Mouse (Mus musculus) heart, postnatal 36 days (tissue): ENCODE measurements around the gene Ogfr. TPM values are rescaled to one million over a fixed set of nuclear protein-coding genes. Genes with fewer than 3 reads are reported as not detected.

ENCODE experiments used
- DNase-seq, 2 experiments: peaks; one replicate each; pipeline ENCODE4 v3.0.0; 2021 to 2022
- intact Hi-C: fragments of 180-260 bp; cut with DNase I; formaldehyde crosslinking; loops from one replicate; pipeline ENCODE4 v1.15.1; 2025
- total RNA-seq, 2 experiments: library from RNA; stranded (reverse); gene quantifications; 2 replicates each; pipeline ENCODE4 v1.2.3; 2021

Ogfr gene
- total RNA-seq, 2 experiments from 2014 or later: 35.1 to 39.6 TPM

DNA sequence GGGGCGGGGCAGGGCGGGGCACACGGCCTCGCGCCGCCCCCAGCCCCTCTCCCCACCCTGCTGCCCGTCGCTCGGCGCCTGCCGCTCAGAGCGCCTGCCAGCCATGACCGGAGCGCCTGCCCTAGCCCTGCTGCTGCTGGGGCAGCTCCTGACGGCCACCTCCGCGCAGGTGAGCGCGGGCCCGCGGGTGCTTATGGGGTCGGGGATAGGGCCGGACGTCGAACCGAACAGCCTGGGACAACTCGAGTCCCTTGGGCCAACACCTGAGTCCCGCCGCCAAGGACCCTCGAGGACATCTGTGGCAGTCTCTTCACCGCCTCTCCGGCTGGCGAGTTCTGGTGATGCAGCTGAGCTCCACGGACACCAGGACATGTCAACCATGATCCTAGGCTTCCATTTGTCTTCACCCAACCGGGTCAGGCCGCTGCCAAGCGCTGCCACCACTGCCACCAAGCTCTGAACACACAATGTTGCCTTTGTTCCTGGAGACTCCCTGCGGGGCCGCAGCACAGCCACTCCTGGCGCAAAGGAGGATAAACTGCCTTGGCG is 9.2 kb downstream of the Ogfr start:
- intact Hi-C loops: no loop called here
- no peak for DNase-seq

DNA sequence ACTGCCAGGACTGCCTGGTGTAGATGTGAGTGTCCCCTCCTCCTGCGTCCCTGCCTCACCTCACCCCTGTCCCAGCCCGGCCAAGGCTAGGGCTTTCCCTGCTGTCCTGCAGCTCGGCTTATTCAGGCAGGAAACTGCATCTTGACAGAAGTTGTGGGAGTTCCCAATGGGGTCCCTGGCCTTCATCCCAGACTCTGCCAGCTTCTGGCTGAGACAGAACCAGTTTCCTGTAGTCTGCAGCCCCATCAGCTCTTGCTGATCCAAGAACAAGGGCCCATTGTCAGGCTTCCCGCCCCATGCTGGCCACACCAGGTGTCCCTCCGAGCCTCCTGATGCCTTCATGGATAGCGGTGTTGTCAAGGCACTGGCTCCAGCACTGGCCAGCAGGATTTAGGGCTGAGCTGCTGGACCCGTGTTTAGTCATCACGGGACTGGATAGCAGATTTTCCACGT is 11.6 kb downstream of the Ogfr start:
- intact Hi-C loops: no loop called here
- DNase-seq: no peak

DNA sequence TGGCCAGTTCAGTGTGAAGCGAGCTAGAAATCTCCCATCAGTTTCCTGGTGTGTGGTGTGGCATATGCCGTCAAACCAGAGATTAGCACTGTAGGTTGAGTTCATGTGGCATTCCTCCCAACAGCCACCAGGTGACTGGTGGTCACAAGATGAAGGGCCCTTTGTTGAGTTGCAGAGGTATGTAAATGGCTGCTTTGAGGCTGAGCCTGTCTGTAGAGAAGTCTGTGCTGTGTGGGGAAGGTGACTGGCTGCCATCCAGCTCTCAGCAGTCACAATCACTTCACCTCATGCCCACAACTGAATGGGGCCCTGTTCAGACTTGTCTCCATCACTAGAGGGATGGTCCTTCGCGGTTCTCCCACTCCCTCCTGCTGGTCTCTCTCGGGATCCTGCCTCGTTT is 15.7 kb downstream of the Ogfr start:
- no peak for DNase-seq
- intact Hi-C loops: no loop called here

DNA sequence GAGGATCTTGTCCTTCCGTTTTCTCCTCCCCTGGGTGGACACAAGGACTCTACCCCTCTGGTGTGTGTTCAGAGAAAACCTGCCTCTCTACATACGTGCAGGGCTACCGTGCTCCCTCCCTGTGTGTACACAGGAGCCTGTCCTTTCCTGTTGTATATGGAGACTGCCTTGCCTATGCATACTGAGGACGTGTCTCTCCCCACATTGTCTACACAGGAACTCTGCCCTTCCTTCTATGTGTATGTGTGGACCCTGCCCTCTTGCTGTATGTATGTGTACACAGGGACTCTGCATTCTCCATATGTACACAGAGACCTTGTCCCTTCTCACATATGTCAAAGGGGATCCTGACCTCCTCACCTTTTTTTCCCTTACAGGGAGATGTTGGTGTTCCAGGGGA is 21.2 kb downstream of the Ogfr start:
- intact Hi-C loops: no loop called here
- DNase-seq: no peak

DNA sequence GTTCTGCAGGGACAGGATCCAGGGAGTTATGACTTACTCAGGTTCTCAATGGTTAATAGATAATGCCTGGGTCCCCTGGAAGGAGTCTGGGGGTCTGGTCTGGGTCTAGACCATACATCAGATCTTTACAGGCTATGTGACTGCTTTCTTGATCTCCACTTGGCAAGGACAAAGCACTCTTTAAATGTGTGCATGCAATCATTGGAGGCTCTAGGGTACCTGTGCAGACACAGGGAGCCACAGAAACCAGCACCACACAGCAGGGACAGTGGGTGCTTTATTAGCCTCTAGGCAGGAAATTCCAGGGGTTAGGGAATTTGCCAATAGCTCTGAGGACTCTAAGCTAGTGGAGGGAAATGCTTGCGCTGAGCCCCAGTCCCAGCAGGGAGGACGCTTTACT is 22.8 kb downstream of the Ogfr start:
- no peak for DNase-seq
- intact Hi-C loops: no loop called here

DNA sequence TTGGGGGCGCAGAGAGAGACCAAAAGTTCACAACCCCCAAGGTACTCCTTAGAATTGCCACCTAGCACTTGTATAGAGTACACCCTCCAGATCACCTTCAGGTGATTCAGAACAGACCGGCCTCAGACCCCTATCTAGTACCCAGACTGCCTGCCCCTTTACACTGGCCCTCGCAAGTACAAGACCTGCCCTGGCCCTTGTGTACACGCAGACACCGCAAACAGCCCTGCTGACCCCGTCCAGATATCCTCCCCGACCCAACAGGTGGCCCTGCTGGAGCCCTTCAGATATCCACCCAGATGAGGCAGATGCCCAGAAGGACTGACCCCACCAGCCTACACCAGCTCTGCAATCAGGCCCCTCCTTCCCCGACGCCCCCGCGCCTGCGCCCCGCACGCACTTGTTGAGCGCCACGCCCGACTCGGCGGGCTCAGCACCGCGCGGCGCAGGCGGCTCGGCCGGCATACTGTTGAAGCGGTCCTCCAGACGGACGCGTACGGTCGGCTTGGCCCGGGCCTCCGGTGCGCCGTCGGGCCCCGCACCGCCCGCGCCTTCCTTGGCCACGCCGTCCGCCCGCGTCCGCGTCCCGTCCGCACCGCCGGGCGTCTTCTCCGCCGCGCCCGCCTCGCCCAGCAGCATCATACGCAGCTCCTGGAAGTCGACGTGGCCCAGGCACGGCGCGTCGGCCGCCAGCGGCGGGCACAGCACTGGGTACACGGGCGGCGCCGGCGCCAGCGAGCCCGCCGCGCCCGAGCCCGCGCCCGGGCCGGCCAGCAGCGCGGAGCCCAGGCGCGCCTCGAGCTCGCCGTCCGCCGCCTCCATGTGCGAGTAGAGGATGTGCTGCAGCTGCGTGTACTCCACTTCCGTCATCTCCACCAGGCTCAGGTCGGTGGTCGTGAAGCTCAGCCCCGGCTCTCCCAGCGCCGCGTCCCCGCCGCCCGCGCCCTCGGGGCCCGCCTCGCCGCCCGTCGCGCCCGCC is 52.8 kb downstream of the Ogfr start:
- DNase-seq: no peak
- intact Hi-C loops: no loop called here

DNA sequence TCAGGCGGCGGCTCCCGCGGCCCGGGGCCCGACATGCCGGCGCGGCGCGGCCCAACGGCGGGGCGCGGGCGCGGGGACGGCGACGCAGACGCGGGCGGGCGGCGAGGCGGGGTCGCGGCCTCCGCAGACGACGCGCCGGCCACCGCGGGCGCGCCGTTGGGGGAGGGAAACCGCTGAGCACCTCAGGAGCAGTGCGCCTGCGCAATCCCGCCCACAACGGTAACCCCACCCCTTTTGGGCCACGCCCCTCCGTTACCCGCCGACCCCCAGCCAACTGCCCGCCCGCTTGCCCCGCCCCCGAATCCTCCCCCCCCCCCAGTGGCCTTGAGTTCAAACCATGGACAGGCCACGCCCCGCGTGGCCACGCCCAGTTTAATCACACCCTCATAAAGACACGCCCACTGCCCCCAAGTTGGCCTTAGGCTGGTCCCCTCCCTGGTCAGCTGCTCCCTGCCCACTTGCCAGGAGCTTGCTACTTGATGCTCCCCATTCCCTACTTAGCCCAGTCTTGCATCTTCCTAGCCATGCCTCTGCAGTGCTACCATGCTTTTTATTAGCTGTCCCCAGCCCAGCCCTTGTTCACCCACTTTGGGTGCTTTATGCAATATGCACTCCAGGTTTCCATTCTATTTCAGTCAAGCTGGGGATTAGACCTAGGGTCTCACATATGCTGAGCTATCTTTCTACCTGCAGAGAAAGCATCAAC is 53.7 kb downstream of the Ogfr start, which contains the start of gene Tcfl5:
Gene Tcfl5 (minus strand): TSS at position 154 of the 706 bp plus-strand sequence.
- no peak for DNase-seq
- intact Hi-C loops: no loop called here

DNA sequence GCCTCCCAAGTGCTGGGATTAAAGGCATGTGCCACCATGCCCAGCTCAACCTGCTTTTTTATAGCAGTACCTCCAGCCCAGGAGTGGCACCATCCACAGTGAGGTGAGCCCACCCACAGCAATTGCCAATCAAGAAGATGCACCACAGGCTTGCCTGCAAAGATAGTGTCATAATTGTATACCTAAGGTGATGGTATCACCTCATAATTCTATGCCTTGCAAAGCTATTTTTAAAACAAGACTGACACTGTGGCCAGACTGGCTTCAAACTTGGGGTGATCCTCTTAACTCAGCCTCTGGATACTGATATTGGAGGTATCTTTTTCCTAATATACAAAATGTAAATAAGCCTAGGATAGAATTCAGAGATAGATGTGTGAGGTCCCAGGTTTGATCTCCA is 54.6 kb downstream of the Ogfr start:
- DNase-seq: no peak
- intact Hi-C loops: no loop called here

Other genes with a start within 250 kb of the Ogfr start
- under 1 TPM in 1 of 2 experiments, not detected in 1; 0.08 TPM for gene Slco4a1, start 133.0 kb upstream of the Ogfr start, total RNA-seq
- not detected for gene Ntsr1, start 89.3 kb upstream of the Ogfr start, total RNA-seq
- gene Mrgbp, start 7.9 kb upstream of the Ogfr start, total RNA-seq: 10 to 100 TPM; 13.1 to 13.7 TPM
- gene Col9a3, start 8.5 kb downstream of the Ogfr start, total RNA-seq: under 1 TPM in 1 of 2 experiments, not detected in 1; 0.47 TPM
- under 1 TPM in 1 of 2 experiments, not detected in 1; 0.25 TPM for gene Tcfl5, start 53.5 kb downstream of the Ogfr start, total RNA-seq
- gene Dido1, start 120.8 kb downstream of the Ogfr start, total RNA-seq: 10 to 100 TPM; 24.4 to 29.0 TPM
- 10 to 100 TPM; 59.4 to 60.5 TPM for gene Gid8, start 120.9 kb downstream of the Ogfr start, total RNA-seq
- gene Slc17a9, start 136.0 kb downstream of the Ogfr start, total RNA-seq: under 1 TPM in 1 of 2 experiments, not detected in 1; 0.38 TPM
- not detected for gene Bhlhe23, start 187.7 kb downstream of the Ogfr start, total RNA-seq